Mouse (Mus musculus): ENCODE results near the gene Rsph6a.
"Not testable (repeated sequence)": the region's sequence is repeated elsewhere in the genome, so short reads cannot be mapped to it uniquely, and the experiment has no call there.

Gene Rsph6a

DNA sequence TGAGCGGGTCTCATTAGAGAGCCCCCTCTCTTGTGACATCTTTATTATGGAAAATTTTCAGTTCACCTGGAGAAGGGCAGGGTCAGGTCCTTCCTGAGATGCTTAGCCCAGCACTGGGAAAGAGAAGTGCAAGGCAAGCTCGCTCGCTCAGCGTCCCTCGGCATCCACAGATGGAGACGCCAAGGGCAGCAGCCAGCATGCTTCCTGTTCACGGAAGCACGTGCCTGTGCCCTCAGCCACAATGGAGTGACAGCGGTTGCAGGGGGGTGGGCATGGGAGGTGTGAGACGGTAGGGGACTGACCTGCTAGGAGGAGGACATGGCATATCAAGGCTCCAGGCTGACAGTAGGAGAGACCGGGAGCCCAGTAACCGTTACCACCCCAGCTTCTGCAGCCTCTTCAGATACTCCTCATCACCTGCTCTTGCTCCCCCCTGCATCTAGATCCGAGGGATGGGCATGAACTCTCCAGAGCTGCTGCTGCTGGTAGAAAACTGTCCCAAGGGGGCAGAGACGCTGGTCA, 6.4 kb upstream of the Rsph6a start:
- no peak for DNase-seq

DNA sequence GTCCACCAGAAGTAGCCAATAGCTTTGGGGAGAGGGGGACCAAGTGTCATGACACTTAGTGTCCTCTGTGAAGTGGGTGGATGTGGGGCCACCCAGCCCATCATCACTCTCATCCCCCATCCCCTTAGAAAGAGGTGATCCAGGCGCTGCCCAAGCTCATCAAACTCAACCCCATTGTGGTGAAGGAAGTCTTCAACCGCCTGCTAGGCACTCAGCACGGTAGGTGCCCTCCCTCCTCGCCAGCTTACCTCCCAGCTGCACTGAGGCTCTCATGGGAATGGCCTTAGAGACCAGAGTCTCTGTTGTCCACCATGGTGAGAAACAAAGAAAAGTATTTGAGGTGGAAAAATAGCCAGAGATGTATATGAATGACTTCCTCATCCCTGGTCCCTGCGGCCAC, 5.2 kb upstream of the Rsph6a start:
- no peak for DNase-seq

DNA sequence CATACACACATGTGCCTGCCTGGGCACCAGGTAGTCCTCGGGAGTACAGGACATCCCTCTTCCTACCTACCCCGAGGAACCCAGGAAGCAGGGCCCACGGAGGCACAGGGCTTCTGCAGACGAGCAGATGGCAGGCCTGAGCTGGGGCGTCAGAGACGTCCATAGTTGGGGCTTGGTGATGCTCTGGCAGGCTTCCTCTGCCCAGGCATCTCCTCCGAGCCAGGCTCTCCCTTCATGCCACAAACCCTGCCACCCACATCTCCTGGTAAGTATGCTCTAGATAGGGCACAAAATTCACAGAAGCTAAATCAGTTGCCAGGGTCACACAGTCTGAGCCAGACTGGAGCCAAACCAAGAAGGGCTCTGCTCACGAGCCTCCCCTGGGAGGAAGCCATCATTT, 4.3 kb upstream of the Rsph6a start:
- DNase-seq: no peak

- no peak for DNase-seq
Observed at GRCm38 (mm10) chr7:19051161-19051560, 3.3 kb upstream of the Rsph6a start.

DNA sequence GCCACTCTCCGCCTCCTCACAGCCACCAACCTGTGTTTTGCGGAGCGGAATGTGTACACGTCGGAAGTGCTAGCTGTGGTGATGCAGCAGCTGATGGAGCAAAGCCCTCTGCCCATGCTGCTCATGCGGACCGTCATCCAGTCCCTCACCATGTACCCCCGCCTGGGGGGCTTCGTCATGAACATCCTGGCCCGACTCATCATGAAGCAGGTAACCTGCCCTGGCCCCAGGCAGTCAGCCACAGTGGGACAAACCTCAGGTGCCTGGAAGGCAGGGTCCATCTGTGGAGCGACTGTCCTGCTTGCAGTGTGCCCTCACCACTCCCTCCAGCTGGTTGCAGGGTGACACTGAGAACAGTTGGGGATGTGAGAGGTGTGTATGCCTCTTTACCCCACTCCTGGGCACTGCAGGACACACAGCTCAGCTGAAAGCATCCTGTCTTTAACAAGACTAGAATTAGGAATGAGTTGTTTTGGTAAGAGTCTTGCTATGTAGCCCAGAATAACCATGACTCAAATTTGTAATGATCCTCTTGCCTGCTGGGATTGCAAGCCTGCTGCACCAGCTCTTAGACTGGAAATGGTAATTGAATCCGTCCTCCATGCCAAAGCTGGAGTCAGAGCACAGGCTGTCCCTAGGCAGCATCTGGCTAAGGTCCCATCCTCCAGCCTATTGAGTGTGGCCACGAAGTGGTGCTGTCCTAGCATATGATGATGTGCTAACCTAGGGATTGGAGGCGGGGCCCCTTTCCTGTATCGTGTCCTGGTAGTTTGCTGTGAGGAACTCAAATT, 1.9 kb upstream of the Rsph6a start:
- DNase-seq: no peak

GRCm38 (mm10) chr7:19053136-19053532, 1.4 kb upstream of the Rsph6a start:
- no peak for DNase-seq

- DNase-seq: no peak
Observed at GRCm38 (mm10) chr7:19054777-19055076, 237 bp downstream of the Rsph6a start.

- no peak for DNase-seq
Observed at GRCm38 (mm10) chr7:19055108-19055507, 618 bp downstream of the Rsph6a start.

GRCm38 (mm10) chr7:19057405-19057804, 2.9 kb downstream of the Rsph6a start:
- DNase-seq: no peak

- DNase-seq: no peak
Observed at GRCm38 (mm10) chr7:19065896-19066295, 11.4 kb downstream of the Rsph6a start.

DNA sequence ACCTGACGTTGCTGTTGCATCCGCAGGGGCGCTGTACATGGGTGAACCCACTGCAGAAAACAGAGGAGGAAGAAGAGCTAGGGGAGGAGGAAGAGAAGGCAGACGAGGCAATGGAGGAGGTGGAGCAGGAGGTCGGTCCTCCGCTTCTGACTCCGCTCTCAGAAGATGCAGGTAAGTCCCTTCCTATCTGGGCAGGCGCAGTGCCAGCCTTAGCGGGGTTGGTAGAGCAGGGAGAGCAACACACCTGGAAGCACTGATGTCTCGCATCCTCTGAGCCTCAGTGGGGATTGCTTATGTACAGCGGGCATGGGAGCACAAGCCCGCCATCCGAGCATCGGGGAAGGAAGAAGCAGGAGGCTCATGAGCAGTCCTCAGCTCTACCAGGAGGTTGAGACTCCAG, 12.6 kb downstream of the Rsph6a start:
- DNase-seq: no peak

- no peak for DNase-seq
Observed at GRCm38 (mm10) chr7:19067935-19068334, 13.4 kb downstream of the Rsph6a start.

GRCm38 (mm10) chr7:19068707-19069106, 14.2 kb downstream of the Rsph6a start:
- DNase-seq: peak; percentile 72

DNA sequence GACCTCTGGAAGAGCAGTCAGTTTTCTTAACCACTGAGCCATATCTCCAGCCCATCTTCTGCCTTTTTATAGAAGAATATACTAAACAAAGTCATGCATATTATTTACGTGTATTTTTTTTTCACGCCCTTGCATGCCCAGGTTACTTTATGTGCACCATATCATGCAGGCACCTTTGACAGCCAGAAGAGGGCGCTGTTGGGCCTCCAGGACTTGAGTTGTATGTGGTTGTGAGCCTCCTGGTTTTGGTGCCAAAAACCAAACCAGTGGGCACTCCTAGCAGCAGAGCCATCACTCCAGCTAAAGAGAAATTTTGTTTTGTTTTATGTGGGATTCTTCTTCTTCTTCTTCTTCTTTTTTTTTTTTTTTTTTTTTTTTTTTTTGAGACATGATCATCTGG, 15.0 kb downstream of the Rsph6a start:
- no peak for DNase-seq

- not testable (repeated sequence) for DNase-seq
Observed at GRCm38 (mm10) chr7:19071024-19071423, 16.5 kb downstream of the Rsph6a start.

DNA sequence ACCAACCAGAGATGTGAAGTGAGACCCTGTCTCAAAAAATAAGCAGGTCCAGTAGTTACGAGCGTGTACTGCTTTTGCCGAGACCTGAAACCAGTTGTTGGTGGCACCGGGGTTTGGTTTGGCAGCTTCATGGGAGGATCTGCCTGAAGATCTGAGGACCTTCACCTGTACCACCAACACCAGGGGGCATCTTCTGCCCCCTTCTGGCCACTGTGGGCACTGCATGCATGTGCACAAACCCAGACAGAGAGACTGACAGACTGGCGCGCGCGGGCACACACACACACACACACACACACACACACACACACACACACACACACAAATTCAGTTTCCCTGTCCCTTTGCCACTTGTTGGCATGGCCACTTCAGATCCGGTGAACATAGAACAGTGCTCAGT, 19.0 kb downstream of the Rsph6a start:
- no peak for DNase-seq

GRCm38 (mm10) chr7:19074494-19074893, 20.0 kb downstream of the Rsph6a start:
- no peak for DNase-seq

- no peak for DNase-seq
Observed at GRCm38 (mm10) chr7:19075231-19075630, 20.7 kb downstream of the Rsph6a start.

- DNase-seq: peak; percentile 99
Observed at GRCm38 (mm10) chr7:19075723-19076585, 21.5 kb downstream of the Rsph6a start, which contains the start of gene Dmwd. Dmwd (plus strand) TSS chr7:19076227.

DNA sequence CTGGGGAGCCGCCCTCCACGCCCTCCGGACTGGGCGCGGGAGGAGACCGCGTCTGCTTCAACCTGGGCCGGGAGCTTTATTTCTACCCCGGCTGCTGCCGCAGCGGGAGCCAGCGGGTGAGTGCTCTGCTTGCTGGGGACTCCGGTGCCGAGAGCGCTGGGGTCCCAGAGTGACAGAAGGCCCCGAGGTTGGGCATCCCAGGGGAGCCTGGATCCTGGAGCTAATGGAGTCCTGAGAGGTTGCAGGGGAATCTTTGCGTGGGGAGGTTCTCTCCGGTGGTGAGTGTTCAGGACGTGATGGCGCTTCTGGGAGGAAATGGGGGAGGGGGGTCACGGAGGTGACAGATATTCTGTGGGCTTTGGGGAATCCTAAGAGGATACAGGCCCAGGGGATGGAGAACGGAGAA, 22.1 kb downstream of the Rsph6a start:
- DNase-seq: peak; percentile 30

DNA sequence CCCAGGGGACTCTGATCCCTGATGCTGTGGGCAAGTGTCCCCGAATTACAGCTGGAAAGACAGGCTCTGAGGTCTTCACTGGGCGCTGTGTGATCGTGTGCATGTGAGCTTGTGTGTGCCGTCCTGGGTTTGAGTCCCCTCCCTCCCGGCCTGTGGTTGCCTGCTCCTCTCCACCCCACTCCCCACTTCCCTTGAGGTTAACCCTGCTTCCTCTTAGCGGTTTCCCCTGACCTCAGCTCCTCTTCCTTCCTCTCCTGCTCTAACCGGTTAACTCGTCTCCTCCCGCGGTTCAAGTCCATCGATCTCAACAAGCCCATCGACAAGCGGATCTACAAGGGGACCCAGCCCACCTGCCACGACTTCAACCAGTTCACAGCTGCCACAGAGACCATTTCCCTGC, 23.3 kb downstream of the Rsph6a start:
- no peak for DNase-seq

DNA sequence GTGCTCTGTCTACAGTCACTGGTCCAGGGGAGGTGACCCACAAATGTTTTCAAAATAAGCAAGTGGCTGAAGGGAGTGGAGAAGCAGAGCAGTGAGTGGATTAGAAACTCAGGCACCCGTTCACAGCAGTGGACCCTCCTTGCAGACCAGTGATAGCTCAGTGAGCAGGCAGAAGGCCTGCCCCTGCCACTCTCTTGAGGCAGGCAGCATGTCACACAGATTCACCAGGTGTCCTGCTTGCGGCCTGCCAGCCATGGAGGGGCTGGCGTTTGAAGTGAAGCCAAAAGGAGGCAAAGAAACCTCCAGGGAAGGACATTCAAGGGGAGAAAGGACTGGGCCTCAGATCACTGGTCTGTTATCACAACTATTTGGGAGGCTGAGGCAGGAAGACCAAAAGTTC, 24.2 kb downstream of the Rsph6a start:
- no peak for DNase-seq

DNA sequence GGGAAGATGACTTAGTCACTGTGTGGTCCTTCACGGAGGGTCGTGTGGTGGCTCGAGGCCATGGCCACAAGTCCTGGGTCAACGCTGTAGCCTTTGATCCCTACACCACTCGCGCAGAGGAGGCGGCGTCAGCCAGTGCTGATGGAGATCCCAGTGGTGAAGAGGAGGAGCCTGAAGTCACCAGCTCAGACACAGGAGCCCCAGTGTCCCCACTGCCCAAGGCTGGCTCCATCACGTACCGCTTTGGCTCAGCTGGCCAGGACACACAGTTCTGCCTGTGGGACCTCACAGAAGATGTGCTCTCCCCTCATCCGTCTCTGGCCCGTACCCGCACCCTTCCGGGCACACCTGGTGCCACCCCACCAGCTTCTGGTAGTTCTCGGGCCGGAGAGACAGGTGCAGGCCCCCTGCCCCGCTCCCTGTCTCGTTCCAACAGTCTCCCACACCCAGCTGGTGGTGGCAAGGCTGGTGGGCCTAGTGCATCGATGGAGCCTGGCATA, 26.0 kb downstream of the Rsph6a start:
- DNase-seq: no peak

DNA sequence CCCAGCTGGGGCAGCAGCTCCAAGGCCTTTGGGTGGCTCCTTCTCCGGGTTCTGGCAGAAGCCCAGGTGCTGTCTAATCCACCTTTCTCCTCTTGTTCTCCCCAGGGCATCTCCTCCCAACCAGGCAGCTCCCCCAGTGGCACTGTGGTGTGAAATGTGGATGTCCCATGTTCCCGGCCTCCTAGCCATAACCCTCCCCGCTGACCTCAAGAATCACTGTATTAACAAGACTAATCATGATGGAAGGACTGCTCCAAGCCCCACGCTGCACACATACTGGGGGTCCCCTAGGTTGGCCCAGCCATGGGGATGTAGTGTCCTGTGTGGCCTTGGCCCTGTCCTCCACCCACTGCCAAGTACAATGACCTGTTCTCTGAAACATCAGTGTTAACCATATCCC, 27.7 kb downstream of the Rsph6a start:
- no peak for DNase-seq

All from embryo, embryonic 11 days (tissue).